Mouse (Mus musculus): ENCODE data around the gene Arid5b.

DNA sequence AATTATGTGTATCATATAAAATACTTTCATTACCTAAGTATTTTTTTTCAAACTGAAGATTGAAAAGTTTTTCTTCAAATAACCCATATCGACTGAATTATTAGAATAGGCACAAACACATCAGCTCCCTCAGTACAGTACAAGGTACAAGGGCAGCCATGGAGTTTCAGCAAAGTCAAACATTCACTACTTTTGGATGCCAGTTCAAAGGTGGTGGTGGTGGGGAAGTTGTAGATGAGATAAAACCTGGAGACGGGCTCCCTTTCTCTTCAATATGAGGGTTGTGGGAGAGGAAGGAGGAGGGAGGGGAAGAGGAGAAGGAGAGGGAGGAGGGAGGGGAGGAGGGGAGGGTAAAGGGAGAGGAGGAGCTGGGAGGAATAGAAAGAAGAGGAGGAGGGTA, 67.0 kb downstream of the Arid5b start:
- no peak for TF ChIP-seq POU5F1 (IDR thresholded peaks at IDR 0.05; ENCODE audit: borderline replicate concordance, low read length)
- no peak for TF ChIP-seq CTCF (conservative IDR thresholded peaks at IDR 0.05; ENCODE audit: low read length)
- no peak for TF ChIP-seq NANOG (IDR thresholded peaks at IDR 0.05; ENCODE audit: borderline replicate concordance, low read length)

All from E14TG2a.4 (cell line).